Mouse (Mus musculus): ENCODE measurements around the gene B4galt1. TPM values are rescaled to one million over a fixed set of nuclear protein-coding genes. Genes with fewer than 3 reads are reported as not detected.

Gene B4galt1
- polyA plus RNA-seq, 1 experiment from 2014 or later: 8.6 TPM

Small RNA genes lying within 50 kb of the gene (microRNA-seq; reads per million reads assigned to microRNA genes)
- gene Gm24112: not detected
- gene Gm25931: not detected
- not detected for gene Mir5123

Other genes with a start within 250 kb of the B4galt1 start
- 44.4 and 45.9 TPM in 2 replicates for gene Aptx, start 150.8 kb downstream of the B4galt1 start, polyA plus RNA-seq (2015; fragmentation: Nextera tagmentation; extraction: Ambion mirVana)
- 639 and 670 TPM in 2 replicates for gene Dnaja1, start 131.9 kb downstream of the B4galt1 start, polyA plus RNA-seq (2015; fragmentation: Nextera tagmentation; extraction: Ambion mirVana)
- 113 and 121 TPM in 2 replicates for gene Smu1, start 96.1 kb downstream of the B4galt1 start, polyA plus RNA-seq (2015; fragmentation: Nextera tagmentation; extraction: Ambion mirVana)
- gene Spink4, start 66.0 kb upstream of the B4galt1 start, polyA plus RNA-seq (2015; fragmentation: Nextera tagmentation; extraction: Ambion mirVana): not detected in 2 replicates
- gene Bag1, start 94.3 kb upstream of the B4galt1 start, polyA plus RNA-seq (2015; fragmentation: Nextera tagmentation; extraction: Ambion mirVana): 181 and 203 TPM in 2 replicates
- 150 and 157 TPM in 2 replicates for gene Chmp5, start 94.4 kb upstream of the B4galt1 start, polyA plus RNA-seq (2015; fragmentation: Nextera tagmentation; extraction: Ambion mirVana)
- gene Nfx1, start 116.9 kb upstream of the B4galt1 start, polyA plus RNA-seq (2015; fragmentation: Nextera tagmentation; extraction: Ambion mirVana): 100 and 106 TPM in 2 replicates
- gene Aqp7, start 194.1 kb upstream of the B4galt1 start, polyA plus RNA-seq (2015; fragmentation: Nextera tagmentation; extraction: Ambion mirVana): not detected in 2 replicates
- 0.30 and 0.46 TPM in 2 replicates for gene Aqp3, start 244.2 kb upstream of the B4galt1 start, polyA plus RNA-seq (2015; fragmentation: Nextera tagmentation; extraction: Ambion mirVana)

Measured in hindbrain, embryonic 15.5 days (tissue).